Mouse (Mus musculus) G1E (cell line): ENCODE results near the gene Ptgdr.

ENCODE experiments used
- CTCF ChIP-seq: IDR thresholded peaks from 2 replicates; pipeline ENCODE4 v1.5.1; 2012; ENCODE audit warnings: low read depth, low read length, inconsistent platforms, mixed read lengths
- GATA1 ChIP-seq: IDR thresholded peaks from 2 replicates; pipeline ENCODE4 v1.6.1; 2012; ENCODE audit warnings: borderline replicate concordance, low read length, inconsistent platforms, mixed read lengths
- GATA2 ChIP-seq: IDR thresholded peaks from 2 replicates; pipeline ENCODE4 v1.6.1; 2012; ENCODE audit warnings: low read depth, low read length, inconsistent platforms, borderline replicate concordance
- POLR2AphosphoS5 ChIP-seq: IDR thresholded peaks from 2 replicates; pipeline ENCODE4 v1.6.1; 2012; ENCODE audit warnings: low read depth, low read length, inconsistent platforms; ENCODE audit not compliant: insufficient replicate concordance
- TAL1 ChIP-seq: conservative IDR thresholded peaks from 2 replicates; pipeline ENCODE4 v1.6.1; 2012; ENCODE audit warnings: low read depth, low read length, inconsistent platforms, mixed read lengths

DNA sequence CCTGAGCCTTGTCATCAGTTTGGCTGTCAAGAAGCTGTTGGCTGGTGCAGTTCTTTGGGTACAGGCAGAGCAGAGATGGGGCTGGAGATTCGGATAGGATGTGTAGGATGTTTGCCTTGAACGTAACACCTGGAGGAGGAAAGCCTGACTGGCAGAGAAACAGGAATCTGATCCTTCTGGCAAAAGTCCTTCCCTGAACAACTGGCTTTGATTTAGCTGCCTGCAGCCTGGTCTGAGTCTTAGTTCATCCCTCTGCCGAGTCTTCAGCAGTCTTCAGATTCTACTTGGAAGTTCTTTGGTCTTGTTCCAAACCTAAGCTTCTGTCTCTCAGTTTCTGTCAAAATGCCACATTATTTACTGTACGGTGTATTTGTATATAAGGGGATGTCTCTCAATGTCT, 3.9 kb upstream of the Ptgdr start:
- TF ChIP-seq CTCF (no peak), TAL1 (no peak), GATA1 (no peak), POLR2AphosphoS5 (no peak), GATA2 (no peak)
